ENCODE assay signal across 8 mouse cellular contexts in the genomic region with DNA sequence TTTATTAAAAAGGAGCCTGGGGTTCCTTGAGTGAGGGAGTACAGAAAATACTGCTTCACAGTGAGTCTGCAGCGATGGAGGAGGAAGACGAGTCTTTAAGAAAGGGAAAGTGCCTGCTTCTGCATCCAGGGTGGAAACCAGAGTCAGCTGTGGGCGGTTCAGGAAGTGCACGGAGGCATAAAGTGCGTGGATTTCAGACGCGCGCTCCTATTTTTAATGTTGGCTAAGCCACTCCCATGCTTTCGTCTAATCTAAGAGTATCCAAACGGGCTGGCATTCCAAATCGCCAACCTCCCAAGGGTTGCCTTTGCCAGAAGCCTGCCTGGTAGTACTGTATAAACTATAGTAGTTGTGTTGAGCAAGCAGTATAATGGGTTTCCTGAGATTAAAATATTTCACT. TPM values are rescaled to one million over a fixed set of nuclear protein-coding genes. Genes with fewer than 3 reads are reported as not detected.
DNase-seq lines count a peak whose midpoint lies in the region; ATAC-seq lines count a peak whose summit lies in the region.

No protein-coding gene starts in this region.

- H3K9me3 ChIP-seq in forebrain, embryonic 13.5 days (replicated peaks), result no peaks in the 10 kb centered on the region
- H3K9me3 ChIP-seq in hindbrain, embryonic 11.5 days (ENCODE audit: control insufficient read depth, low read length), result no peaks in the 10 kb centered on the region

- no peak overlapping the region for H3K27ac ChIP-seq in forebrain, embryonic 13.5 days
- no peak overlapping the region for H3K27ac ChIP-seq in hindbrain, embryonic 11.5 days (ENCODE audit: low read depth, low read length)

- no peak for ATAC-seq in forebrain, embryonic 13.5 days
- ATAC-seq in hindbrain, embryonic 11.5 days (ENCODE audit: low FRiP score), result peak; percentile 14; the same call in 1 of the 2 replicates

- no peaks in the 10 kb centered on the region for H3K27me3 ChIP-seq in forebrain, embryonic 13.5 days
- no peaks in the 10 kb centered on the region for H3K27me3 ChIP-seq in hindbrain, embryonic 11.5 days (ENCODE audit: control insufficient read depth, insufficient read depth, low read length)

- H3K4me3 ChIP-seq in forebrain, embryonic 13.5 days, result no peak overlapping the region
- no peak overlapping the region for H3K4me3 ChIP-seq in hindbrain, embryonic 11.5 days (ENCODE audit: low read depth, low read length)

- peak; percentile 85 for DNase-seq in right cerebral cortex, adult 18-20 months
- no peak for DNase-seq in right cerebral cortex, postnatal 4 days
- peak; percentile 10 for DNase-seq in hindbrain, embryonic 11.5 days (ENCODE audit: low spot score)
- DNase-seq in left cerebral cortex, adult 18-20 months (ENCODE audit: low spot score in 2 of 2), result peak; percentile 60 to 78
- DNase-seq in lung, postnatal 36 days, result peak; percentile 75
- peak; percentile 13 for DNase-seq in skeletal muscle tissue, adult 2 months (ENCODE audit: low read depth, low spot score)
- DNase-seq in gastrocnemius, postnatal 10 days, result no peak

- peaks cover 26% of the 10 kb centered on the region for H3K4me1 ChIP-seq in forebrain, embryonic 13.5 days
- H3K4me1 ChIP-seq in hindbrain, embryonic 11.5 days (replicated peaks; ENCODE audit: control insufficient read depth, insufficient read depth, low read length), result no peaks in the 10 kb centered on the region; the same call in 1 of the 2 replicates

- no peak overlapping the region for H3K9ac ChIP-seq in forebrain, embryonic 13.5 days
- no peak overlapping the region for H3K9ac ChIP-seq in hindbrain, embryonic 11.5 days (ENCODE audit: low read depth, low read length)

- peak overlapping the region; percentile 22; the same call in 1 of the 2 replicates for H3K4me2 ChIP-seq in forebrain, embryonic 13.5 days
- H3K4me2 ChIP-seq in hindbrain, embryonic 11.5 days (replicated peaks; ENCODE audit: low read depth, low read length), result peak overlapping the region; percentile 11; the same call in 1 of the 2 replicates

- no peaks in the 10 kb centered on the region for H3K36me3 ChIP-seq in forebrain, embryonic 13.5 days (ENCODE audit: poor library complexity, severe bottlenecking)
- H3K36me3 ChIP-seq in hindbrain, embryonic 11.5 days (ENCODE audit: control insufficient read depth, insufficient read depth, low read length), result no peaks in the 10 kb centered on the region

- 34% methylated on average over 11 of the region's 11 CpGs for WGBS in forebrain, embryonic 13.5 days
- WGBS in hindbrain, embryonic 11.5 days, result 42% methylated on average over 11 of the region's 11 CpGs

RNA-seq across cellular contexts. Expression of gene Nap1l1, which starts 50.4 kb away (rescaled TPM):
- 313 and 318 TPM in 2 replicates for polyA plus RNA-seq in forebrain, embryonic 13.5 days (2015; fragmentation: Nextera tagmentation; extraction: Ambion mirVana)
- polyA plus RNA-seq in hindbrain, embryonic 11.5 days (2014; fragmentation: Nextera tagmentation; extraction: Ambion mirVana), result 372 and 407 TPM in 2 replicates
- total RNA-seq in left cerebral cortex, adult 18-20 months (2021), result 100 to 1,000 TPM; 234 to 248 TPM
- total RNA-seq in gastrocnemius, postnatal 10 days (2021), result 10 to 100 TPM; 63.3 to 82.9 TPM

Comparison
In these comparisons a context has a peak if more than half of its experiments do, and no peak if none do; other contexts are left out.
1. DNase-seq: peak in right cerebral cortex, adult 18-20 months (single experiment), hindbrain, embryonic 11.5 days (single experiment), left cerebral cortex, adult 18-20 months (2 of 2), lung, postnatal 36 days (single experiment) and skeletal muscle tissue, adult 2 months (single experiment); none in right cerebral cortex, postnatal 4 days (single experiment) and gastrocnemius, postnatal 10 days (single experiment).